Mouse (Mus musculus) kidney, postnatal 25 days (tissue): ENCODE measurements around the gene Slc8a2.

Experiments
- DNase-seq, 2 experiments: peaks; one replicate each; pipeline ENCODE4 v3.0.0; 2021; ENCODE audit warnings: mixed read lengths in 2 of 2

Gene Slc8a2

GRCm38 (mm10) chr7:16172141-16172581 is 42.5 kb downstream of the Slc8a2 start:
- no peak for DNase-seq

- no peak for DNase-seq
Observed at GRCm38 (mm10) chr7:16172586-16173140, 43.0 kb downstream of the Slc8a2 start.

- no peak for DNase-seq
Observed at GRCm38 (mm10) chr7:16173146-16173545, 43.5 kb downstream of the Slc8a2 start.

GRCm38 (mm10) chr7:16174597-16175541 is 45.2 kb downstream of the Slc8a2 start, which contains the start of gene Meis3:
Gene Meis3 (plus strand): TSS chr7:16175090.
- peak; percentile 38 to 54 for DNase-seq

GRCm38 (mm10) chr7:16175542-16175931 is 45.9 kb downstream of the Slc8a2 start:
- no peak for DNase-seq

- DNase-seq: no peak
Observed at GRCm38 (mm10) chr7:16178114-16178513, 48.5 kb downstream of the Slc8a2 start.

- DNase-seq: peak; percentile 78 to 85
Observed at GRCm38 (mm10) chr7:16183663-16184062, 54.0 kb downstream of the Slc8a2 start.

GRCm38 (mm10) chr7:16187494-16187893 is 57.9 kb downstream of the Slc8a2 start:
- no peak for DNase-seq

- DNase-seq: peak; percentile 73 to 84
Observed at GRCm38 (mm10) chr7:16192315-16192714, 62.7 kb downstream of the Slc8a2 start.

GRCm38 (mm10) chr7:16193702-16194101 is 64.1 kb downstream of the Slc8a2 start:
- no peak for DNase-seq

- no peak for DNase-seq
Observed at GRCm38 (mm10) chr7:16196616-16197015, 67.0 kb downstream of the Slc8a2 start.

GRCm38 (mm10) chr7:16197166-16197565 is 67.5 kb downstream of the Slc8a2 start:
- no peak for DNase-seq

GRCm38 (mm10) chr7:16198540-16198939 is 68.9 kb downstream of the Slc8a2 start:
- DNase-seq: no peak

GRCm38 (mm10) chr7:16201136-16201535 is 71.5 kb downstream of the Slc8a2 start:
- no peak for DNase-seq

- peak; percentile 76 to 95 for DNase-seq
Observed at GRCm38 (mm10) chr7:16202756-16203504, 73.3 kb downstream of the Slc8a2 start.

- DNase-seq: peak in 1 of 2 experiments; percentile 79
Observed at GRCm38 (mm10) chr7:16203505-16203903, 73.9 kb downstream of the Slc8a2 start.

- no peak for DNase-seq
Observed at GRCm38 (mm10) chr7:16204791-16205190, 75.2 kb downstream of the Slc8a2 start.

GRCm38 (mm10) chr7:16207076-16207475 is 77.5 kb downstream of the Slc8a2 start:
- DNase-seq: no peak

- DNase-seq: no peak
Observed at GRCm38 (mm10) chr7:16207496-16207895, 77.9 kb downstream of the Slc8a2 start.

GRCm38 (mm10) chr7:16208781-16209665 is 79.4 kb downstream of the Slc8a2 start:
- no peak for DNase-seq
